Mouse (Mus musculus) G1E-ER4 (cell line): ENCODE data around the gene Arpc1b. TPM values are rescaled to one million over a fixed set of nuclear protein-coding genes. Genes with fewer than 3 reads are reported as not detected.

Experiments
- GATA1 ChIP-seq: IDR thresholded peaks from one replicate; pipeline ENCODE4 v1.8.0; 2012; ENCODE audit warnings: low read length, inconsistent platforms
- polyA plus RNA-seq: library from polyadenylated mRNA; stranded (reverse); fragments of >175 nt; gene quantifications from 2 replicates; pipeline ENCODE4 v1.2.3, GENCODE M21; 2012

Gene Arpc1b
- polyA plus RNA-seq, 1 experiment = 1,353 TPM

DNA sequence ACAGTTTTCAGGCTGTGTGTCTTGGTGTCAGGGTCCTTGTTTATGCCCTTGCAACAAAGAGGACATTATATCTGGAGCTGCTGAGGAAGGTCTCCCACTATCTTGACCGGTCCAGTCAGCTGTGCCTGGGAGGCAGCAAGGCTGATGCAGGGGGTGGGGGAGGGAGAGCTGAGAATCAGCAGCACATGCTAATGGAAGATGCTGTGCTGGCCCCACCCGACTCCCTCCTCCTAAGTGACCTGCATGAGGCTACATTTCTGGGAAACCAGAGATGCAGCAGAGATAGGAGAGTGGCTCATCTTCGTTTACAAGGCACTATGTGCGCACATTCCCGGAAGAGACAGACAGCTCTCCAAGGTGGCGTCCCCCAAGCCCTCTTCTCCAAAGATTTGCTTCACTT lies 3.6 kb upstream of the Arpc1b start:
- TF ChIP-seq GATA1 = no peak

DNA sequence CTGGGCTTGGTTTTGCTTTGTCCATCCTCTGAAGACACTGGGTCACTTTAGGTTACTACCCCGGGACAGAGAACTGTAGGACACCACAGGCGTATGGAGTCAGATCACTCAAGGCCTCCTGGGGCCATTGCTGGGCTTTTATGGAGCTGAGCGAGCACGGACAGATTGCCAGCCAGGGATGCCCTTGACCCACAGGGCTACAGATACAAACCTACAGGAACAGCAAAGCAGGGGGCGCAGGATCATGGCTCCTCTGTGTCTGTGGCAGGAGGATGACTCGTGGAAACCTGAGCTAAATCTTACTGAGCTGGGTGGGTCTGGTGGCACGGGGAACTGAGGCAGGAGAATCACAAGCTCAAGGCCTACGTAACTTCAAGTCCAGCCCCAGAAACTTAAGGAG lies 1.4 kb upstream of the Arpc1b start:
- no peak for TF ChIP-seq GATA1

DNA sequence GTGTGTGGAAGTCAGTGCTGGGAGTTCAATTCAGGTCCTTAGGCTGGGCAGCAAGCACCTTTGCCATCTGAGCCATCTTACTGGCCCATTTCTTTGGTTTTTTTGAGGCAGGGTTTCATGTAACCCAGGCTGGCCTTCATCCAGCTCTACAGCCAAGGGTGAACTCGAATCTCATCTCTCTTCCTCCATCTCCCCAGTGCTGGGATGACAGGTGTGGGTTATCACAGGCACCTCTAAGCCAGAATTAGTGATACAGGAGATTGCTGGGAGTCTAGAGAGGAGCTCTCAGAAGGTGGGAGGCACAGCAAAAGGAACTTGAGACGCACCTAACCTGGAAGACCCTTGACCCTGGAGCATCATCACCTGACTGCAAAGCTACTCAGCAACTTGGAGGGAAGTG lies 599 bp upstream of the Arpc1b start:
- no peak for TF ChIP-seq GATA1

DNA sequence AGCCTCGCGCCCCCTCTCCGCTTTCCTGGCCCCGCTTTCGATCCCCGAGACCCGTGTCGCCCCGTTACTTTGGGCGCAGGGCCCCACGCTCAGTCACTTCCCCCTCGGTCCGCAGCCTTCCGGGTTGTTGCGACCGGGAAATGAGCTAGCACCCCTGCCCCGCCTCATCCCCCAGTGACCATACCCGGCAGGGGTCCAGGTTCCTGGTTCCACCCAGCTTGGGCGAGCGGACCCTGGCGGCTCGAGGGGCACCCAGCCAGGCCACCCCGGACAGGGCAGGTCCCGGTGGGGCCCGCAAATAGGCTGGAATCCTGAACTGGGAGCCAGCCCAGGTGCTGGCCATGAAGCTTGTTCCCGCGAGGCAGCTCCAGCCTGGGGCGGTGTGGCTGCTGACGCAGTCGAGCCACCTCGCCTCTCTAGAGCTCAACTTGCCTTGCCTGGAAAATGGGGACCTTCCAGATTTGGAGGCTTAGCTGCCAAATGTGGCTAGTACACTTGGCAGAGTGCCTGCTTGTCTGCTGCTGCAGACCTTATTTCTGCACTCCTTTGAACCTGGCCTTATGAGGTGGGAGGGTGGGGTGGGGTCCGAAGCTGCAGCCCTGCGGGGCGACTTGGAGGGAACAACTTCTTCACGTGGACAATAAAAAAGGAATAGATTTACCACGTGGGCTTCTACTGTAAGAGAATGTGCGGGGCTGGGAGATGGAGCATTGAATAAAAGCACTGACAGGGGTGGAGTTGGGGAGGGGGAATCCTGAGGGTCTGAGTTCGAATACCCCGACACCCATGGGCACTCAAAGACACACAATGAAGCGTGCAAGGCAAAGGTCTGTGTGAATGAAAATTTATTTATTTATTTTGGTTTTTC lies 825 bp downstream of the Arpc1b start:
- no peak for TF ChIP-seq GATA1

DNA sequence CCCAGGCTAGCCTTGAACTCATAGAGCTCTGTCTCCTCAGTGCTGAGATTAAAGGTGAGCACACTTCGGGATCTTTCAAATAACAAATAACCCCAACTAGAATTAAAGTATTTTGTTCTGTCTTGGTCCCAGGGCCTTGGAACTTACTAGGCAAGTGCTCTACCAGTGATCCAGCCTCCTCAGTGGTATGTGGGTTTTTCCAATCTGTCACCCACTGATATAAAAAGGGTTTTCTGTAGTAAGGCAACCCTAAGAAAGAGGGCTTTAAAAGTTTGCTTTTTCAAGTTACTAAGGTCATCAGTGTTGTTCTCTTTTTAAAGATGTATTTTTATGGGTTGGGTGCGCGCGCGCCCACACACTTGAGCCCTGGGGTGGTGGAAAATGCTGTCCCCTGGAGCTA lies 1.7 kb downstream of the Arpc1b start:
- TF ChIP-seq GATA1 = no peak

DNA sequence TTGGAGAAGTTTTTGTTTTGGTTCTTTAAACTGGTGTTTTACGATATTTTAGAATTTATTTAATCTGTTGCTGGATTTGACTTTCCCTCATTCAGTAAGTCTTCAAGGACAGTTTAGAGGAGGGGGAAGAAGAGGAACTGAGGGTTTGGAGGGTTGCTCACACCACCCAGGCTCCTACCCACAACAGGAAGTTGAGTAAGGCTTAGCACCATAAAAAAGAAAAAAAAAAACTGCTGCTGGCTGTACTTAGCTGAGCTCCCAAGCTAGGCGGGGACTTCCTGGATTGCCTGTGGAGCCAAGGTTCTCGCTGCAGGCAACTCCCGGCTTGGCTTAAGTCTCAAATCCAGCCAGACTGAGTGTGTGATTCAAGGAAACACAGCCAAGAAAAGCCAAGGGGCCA lies 2.3 kb downstream of the Arpc1b start:
- TF ChIP-seq GATA1 = no peak

DNA sequence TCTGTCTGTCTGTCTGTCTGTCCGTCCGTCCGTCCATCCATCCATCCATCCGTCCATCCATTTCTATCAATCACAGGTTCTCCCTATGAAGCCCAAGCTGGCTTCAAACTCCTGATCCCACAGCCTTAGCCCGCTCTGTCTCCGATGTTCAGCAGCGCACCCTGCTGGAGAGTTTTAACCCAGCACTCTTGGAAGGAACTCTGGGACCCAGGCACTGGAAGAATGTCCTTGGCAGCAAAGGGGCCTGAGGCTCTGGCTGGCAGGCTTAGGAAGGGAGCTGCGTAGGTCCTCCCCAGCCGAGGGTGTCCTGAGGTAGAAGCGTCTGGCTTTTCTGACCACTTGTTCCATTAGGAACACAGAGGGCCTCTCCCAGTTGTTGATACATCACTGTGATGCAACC lies 2.9 kb downstream of the Arpc1b start:
- no peak for TF ChIP-seq GATA1

DNA sequence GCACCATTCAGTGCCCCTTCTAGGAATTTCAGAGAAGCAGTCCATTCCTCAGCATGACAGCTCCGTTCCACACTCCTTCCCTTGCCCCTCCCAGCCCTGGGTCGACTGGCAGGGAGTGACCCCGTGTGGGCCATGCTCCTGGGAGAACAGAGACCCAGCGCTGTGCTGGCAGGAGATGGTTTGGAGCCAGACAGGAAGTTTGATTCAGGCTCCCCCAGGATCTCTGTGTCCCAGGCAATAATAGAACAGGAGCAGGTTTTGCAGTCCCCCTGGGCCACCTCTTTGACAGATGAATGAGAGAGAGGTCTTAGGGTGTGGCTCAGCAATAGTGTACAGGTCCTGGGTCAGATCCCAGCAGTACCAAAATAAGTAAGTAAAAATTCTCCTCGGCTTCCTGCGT lies 4.0 kb downstream of the Arpc1b start:
- no peak for TF ChIP-seq GATA1

DNA sequence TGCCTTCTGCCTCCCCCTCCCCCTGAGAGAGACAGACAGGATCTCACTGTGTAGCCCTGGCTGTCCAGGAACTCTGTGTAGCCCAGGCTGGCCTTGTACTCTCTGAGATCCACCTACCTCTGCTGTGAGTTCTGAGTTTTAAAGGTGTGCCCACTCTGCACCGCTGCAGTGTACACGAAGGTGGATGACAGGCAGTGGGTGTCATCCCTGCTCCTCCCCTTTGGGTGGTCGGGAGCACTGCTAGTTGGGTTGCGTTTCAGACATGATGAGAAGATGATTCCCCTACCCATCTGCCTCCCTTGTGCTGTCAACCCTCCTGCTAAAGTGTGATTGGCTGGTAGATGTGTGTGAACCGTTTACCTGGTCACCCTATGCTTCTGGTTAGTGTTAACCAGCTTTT lies 4.4 kb downstream of the Arpc1b start:
- TF ChIP-seq GATA1 = no peak

DNA sequence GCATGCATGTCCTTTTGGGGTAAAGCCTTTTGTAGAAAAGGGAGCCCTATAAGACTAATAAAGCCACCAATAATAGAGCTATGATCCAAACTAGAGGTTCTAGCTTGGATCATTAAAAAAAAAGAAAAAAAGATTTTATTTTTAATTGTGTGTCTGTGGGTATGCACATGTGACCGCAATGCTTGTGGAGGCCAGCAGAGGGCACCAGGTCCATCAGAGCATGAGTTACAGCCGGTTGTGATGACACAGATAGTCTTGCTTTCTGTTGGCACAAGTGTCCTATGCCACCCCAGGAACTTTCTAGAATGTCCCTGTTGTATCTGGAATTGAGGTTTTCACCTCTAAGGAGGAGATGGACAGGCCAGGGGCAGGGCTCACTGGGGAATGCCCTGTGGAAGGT lies 5.4 kb downstream of the Arpc1b start:
- no peak for TF ChIP-seq GATA1

DNA sequence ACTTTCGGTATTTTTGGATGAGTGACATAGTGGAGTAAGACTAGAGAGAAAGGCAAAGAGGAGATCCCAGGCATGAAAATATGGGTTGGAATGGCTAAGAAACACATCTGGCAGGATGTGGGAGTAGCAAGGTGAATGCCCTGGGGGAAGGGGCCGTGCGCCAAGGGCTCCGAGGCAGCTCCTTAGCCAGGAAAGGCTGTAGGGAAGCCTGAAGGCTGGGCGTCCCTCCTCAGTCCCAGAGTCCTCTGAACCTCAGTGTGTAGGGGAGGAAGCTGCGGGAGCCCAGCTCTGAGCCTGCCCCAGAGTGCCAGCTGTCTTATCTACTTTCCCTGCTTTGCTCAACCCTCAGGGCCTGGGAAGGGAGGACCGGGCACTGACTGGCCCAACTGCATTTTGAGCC lies 6.9 kb downstream of the Arpc1b start:
- no peak for TF ChIP-seq GATA1

DNA sequence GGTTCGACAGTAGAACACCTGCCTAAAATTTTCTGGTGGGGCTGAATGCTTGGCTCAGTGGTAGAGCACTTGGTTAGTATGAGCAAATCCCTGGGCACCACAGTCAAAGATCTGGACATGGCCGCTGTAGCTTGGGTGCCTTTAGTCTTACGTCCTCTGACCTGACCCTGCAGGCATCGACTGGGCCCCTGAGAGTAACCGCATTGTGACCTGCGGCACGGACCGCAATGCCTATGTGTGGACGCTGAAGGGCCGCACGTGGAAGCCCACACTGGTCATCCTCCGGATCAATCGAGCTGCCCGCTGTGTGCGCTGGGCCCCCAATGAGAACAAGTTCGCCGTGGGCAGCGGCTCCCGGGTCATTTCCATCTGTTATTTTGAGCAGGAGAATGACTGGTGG lies 9.4 kb downstream of the Arpc1b start:
- TF ChIP-seq GATA1 = no peak

DNA sequence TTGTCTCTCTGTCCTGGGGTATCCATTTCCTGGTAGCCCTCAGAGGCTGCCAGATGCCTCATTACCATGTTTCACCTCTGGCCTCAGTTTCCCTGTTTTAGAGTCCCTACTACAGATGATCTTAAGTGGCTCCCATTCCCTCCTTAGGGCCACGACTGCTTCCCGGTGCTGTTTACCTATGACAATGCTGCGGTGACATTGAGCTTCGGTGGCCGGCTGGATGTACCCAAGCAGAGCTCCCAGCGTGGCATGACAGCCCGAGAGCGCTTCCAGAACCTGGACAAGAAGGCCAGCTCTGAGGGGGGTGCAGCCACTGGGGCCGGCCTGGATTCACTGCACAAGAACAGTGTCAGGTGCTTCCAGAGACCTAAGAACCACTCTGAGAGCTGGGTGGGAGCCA lies 12.6 kb downstream of the Arpc1b start:
- no peak for TF ChIP-seq GATA1

DNA sequence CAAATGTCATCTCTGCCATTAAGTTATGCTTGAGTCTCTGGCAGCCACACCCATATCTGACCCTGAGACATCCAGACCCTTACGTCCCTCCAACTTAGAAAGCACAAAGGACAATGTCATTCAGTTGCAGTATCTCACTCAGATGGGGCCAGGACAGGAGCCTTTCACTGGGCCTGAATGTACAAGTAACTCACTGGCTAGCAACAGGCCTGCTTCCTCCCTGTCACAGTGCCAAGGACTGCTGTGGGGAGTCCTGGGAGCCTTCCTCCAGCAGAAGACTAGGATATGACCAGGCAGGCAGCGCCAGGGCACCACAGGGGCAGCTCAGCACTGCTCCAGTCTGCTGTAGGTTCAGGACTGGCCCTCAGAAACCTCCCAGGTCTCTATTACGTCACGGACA lies 15.1 kb downstream of the Arpc1b start:
- no peak for TF ChIP-seq GATA1

DNA sequence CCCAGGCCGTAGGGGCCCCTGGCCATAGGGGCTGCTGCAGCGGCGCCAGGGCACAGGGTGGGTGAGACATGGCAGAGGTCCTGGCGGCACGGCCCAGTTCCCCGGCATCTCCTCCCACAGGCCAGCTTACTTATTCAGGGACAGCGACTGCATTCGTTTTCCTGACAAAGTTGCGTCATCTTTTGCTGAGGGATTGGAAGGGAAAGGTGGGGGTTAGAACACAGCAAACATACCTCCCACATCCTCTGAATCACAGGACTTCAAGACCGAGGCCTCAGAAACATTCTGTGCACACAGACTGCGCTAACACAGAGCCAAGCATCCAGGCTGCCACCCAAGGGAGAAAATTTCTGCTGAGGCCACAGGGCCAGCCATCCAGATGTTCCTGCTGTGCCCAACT lies 16.2 kb downstream of the Arpc1b start:
- no peak for TF ChIP-seq GATA1

DNA sequence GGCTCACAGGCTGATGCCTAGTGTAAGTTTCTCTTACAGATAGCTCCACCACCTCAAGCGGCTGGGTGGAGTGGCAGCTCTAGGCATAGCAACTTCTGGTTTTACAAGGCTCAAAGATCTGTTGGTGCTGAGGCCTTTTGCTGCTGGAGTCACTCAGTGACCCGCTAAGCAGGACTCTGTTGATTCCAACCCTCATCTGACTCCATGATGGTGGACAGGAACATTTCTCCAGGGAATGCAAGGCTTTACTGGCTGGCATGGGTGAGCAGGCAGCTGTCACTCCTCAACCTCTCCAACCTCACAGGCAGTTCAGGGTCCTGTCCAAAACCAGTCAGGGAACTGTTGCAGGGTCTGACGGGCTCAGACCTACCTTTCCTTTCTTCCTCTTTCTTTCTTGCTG lies 17.0 kb downstream of the Arpc1b start:
- no peak for TF ChIP-seq GATA1

DNA sequence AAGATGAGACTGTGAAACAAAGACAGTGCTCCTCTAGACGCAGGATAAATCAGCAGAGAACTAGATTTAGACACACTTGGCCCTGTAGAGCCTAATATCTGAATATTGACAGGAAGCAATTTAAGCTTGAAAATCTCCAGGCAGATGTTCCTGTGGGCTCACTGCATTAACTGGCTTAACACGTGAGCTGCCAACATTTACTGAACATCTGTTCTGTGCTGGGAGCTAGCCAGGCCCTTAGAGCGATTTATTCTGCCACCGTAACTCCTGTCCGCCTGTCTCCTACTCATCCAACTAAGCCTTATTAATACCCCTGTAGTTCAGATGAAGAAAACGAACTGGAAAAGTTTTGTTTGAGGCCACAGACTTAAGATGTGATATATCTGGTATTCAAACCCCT lies 24.8 kb downstream of the Arpc1b start:
- no peak for TF ChIP-seq GATA1

DNA sequence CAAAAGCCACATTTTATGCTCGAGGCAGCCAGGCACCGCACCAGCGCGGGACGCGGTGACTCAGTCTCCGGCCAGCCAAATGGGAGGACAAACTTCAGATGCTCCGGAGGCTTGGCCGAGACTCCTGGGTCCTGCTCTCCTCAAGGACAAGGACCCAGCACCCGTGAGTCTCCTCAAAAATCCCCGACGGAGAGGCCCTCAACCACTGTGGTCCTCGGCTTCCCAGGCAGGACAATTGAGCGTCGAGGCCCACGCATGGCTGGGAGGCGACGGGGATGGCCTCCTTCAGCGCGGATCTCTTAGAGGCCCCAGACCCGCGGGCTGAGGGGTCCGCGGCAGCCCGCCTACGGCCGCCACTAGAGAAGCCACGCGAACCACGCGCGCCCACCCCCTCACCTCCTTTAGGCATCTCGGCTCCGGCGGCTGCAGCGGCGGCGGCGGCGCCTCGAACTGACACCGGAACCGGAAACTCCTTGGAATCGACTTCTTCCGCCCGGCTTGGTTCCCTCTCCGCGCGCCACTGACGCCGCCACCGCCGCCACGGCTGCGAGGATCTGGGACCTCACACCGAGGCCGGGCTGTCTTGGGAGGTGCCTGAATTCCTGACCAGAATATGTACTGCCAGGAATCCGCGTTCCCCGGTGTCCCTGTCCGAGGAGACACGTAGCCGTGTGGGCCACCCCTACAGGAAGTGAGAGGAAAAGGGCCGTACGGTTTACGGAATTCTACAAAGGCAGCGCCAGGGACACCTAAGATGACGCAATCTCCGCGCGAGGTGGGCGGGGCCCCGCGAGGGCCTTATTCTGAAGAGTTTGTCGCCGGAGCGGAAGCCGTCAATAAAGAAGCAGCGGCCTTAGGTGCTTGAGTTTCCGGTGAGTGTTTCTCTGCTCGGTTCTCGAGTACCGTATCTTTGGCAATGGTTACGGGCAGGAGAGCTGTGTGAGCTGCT lies 25.8 kb downstream of the Arpc1b start, which contains the start of the genes Pdap1 and Bud31:
Pdap1 (minus strand) TSS at position 668 of the 949 bp plus-strand sequence.
Bud31 (plus strand) TSS at position 792 of the 949 bp plus-strand sequence.
- TF ChIP-seq GATA1 = no peak
